Mouse (Mus musculus): ENCODE measurements at regions not wholly inside any gene's neighbourhood (a gene's known extent, or its start where the extent isn't known, plus 50 kb on each side); places are given as distances from the start of the nearest gene placed in this dataset.

DNA sequence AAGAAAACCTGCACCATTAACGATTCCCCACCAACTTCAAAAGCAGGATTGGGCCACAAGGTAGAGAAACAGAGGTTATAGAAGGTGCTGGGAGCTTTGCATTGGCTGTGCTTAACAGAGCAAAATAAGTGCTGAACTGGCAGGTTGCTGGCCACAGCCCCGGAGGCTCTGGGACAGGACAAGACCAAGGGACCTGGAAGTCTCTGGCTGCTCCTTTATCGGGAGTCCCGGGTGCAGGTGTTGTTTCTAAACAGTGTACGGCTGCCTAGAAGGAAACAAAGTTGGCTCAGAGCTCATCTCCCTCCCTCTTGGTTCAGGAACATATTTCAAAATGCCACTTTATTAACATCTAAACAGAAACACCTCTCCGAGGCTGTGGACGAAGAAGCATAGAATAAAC lies 2250.0 kb upstream of the Gm7489 start:
- Histone ChIP-seq H3K9me3 (replicated peaks; ENCODE audit: control insufficient read depth, insufficient read depth, low read length, poor library complexity, severe bottlenecking) (no peaks in the 10 kb centered on the region), H3K36me3 (ENCODE audit: control insufficient read depth, insufficient read depth, low read length, poor library complexity, severe bottlenecking) (no peaks in the 10 kb centered on the region), H3K4me1 (ENCODE audit: control insufficient read depth, insufficient read depth, low read length) (no peaks in the 10 kb centered on the region), H3K27me3 (ENCODE audit: control insufficient read depth, insufficient read depth, low read length, poor library complexity, severe bottlenecking) (0 out of 2 replicates have a peak, but pooled peaks cover 3% of the 10 kb centered on the region), H3K9ac (ENCODE audit: low read depth, poor library complexity, severe bottlenecking) (no peak overlapping the region), H3K27ac (ENCODE audit: insufficient read depth, low read length) (no peak overlapping the region), H3K4me3 (ENCODE audit: low read depth, low read length) (no peak overlapping the region)
- TF ChIP-seq EP300 (IDR thresholded peaks at IDR 0.05; ENCODE audit: insufficient read depth, low read depth, low read length) (no peak), CTCF (IDR thresholded peaks at IDR 0.05; ENCODE audit: low read depth, low read length) (no peak), POLR2A (IDR thresholded peaks at IDR 0.05; ENCODE audit: insufficient read depth, low read length) (no peak)

DNA sequence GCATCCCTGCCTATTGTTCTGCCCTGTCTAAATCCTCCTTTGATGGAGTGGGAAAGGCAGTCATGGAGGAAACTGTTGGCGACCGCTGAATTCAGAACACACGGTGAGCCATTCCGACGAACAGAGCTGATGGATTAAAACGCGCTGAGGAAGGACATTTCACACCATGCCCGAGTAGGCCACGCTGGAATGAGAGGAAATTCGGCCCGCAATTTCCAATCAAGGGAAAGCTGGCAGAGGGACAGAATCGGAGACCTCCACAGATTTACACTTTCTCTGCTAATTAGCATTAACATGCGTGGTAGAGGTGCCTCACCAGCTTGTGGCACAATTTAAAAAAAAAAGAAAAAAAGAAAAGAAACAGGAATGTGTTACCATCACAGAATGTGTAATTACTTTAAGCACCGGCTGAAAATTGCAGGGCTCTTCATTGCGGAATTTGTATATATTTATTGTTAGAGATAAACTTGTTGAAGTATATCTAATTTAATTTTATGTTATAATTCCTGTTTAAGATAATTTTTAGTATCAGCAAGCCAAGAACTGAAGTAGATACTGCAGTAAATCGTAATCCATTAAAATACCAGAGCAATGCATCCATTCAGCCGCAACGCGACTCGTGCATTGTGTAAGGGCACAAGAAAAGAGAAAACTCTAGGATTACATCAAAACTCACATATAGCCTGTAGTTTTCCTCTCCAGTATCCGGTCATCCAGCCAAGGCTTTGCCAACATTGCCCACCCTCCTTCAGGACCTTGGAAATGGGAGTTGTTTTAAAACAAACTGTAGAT lies 2249.4 kb upstream of the Gm7489 start:
- H3K27ac ChIP-seq (ENCODE audit: insufficient read depth, low read length): no peak overlapping the region

DNA sequence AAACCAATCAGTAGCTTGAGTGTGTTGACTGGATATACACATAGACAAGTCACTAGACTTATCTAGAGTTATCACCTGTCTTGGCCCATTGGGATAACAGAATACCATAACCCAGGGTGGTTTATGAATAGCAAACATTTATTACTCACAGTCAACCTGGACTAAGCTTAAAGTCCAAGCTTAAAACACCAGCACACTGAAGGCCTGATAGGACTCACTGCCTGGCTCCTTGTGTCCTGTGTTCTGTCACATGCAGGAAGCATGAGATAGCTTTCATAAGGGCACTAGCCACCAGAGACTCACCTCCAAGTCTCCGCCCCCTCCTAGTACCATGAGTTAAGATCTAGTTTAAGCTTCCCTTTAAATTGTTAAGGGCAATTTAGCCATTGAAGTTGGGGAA lies 2247.1 kb upstream of the Gm7489 start:
- H3K9me3 ChIP-seq (replicated peaks; ENCODE audit: control insufficient read depth, insufficient read depth, low read length, poor library complexity, severe bottlenecking): no peaks in the 10 kb centered on the region
- no peak overlapping the region for H3K9ac ChIP-seq (ENCODE audit: low read depth, poor library complexity, severe bottlenecking)
- TF ChIP-seq CTCF (IDR thresholded peaks at IDR 0.05; ENCODE audit: low read depth, low read length) (no peak), POLR2A (IDR thresholded peaks at IDR 0.05; ENCODE audit: insufficient read depth, low read length) (no peak)
- no peaks in the 10 kb centered on the region for H3K36me3 ChIP-seq (ENCODE audit: control insufficient read depth, insufficient read depth, low read length, poor library complexity, severe bottlenecking)
- no peak overlapping the region for H3K4me3 ChIP-seq (ENCODE audit: low read depth, low read length)
- H3K27me3 ChIP-seq (ENCODE audit: control insufficient read depth, insufficient read depth, low read length, poor library complexity, severe bottlenecking): no peaks in the 10 kb centered on the region
- H3K27ac ChIP-seq (ENCODE audit: insufficient read depth, low read length): no peak overlapping the region
- no peaks in the 10 kb centered on the region for H3K4me1 ChIP-seq (ENCODE audit: control insufficient read depth, insufficient read depth, low read length)

More for the DNA sequence above, 2249.4 kb upstream of the Gm7489 start:
- H3K9ac ChIP-seq (ENCODE audit: low read depth, poor library complexity, severe bottlenecking): no peak overlapping the region
- H3K27me3 ChIP-seq (ENCODE audit: control insufficient read depth, insufficient read depth, low read length, poor library complexity, severe bottlenecking): 0 out of 2 replicates have a peak, but pooled peaks cover 1% of the 10 kb centered on the region
- no peaks in the 10 kb centered on the region for H3K9me3 ChIP-seq (replicated peaks; ENCODE audit: control insufficient read depth, insufficient read depth, low read length, poor library complexity, severe bottlenecking)
- H3K4me1 ChIP-seq (ENCODE audit: control insufficient read depth, insufficient read depth, low read length): no peaks in the 10 kb centered on the region
- no peaks in the 10 kb centered on the region for H3K36me3 ChIP-seq (ENCODE audit: control insufficient read depth, insufficient read depth, low read length, poor library complexity, severe bottlenecking)
- no peak for TF ChIP-seq POLR2A (IDR thresholded peaks at IDR 0.05; ENCODE audit: insufficient read depth, low read length)
- TF ChIP-seq EP300 (IDR thresholded peaks at IDR 0.05; ENCODE audit: insufficient read depth, low read depth, low read length): no peak
- TF ChIP-seq CTCF (IDR thresholded peaks at IDR 0.05; ENCODE audit: low read depth, low read length): no peak
- H3K4me3 ChIP-seq (ENCODE audit: low read depth, low read length): no peak overlapping the region

DNA sequence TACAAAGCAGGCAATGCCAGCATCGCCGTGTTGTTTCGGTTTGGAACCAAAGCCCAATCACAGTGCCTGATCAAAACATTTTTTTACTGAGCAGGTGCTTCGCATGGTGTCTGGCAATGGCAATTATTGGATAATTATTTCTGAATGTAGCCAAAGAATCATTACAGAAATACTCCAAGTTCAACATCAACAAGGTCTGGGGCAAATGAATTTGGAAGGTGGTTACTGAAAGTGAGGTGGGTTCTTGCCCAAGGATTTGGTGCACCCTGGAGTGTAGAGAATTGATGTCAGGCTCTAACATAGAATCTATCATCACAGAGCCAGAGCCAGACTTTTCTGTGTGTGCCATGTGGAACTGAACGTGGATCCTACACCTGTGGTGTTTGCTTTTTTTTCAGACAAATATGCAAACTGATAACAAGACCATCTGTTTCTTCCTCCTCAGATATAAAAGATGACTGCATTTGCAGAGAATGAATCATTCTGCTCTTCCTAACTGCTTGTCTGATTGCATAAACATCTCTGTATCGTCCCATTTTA lies 2240.9 kb upstream of the Gm7489 start:
- Histone ChIP-seq H3K4me3 (ENCODE audit: low read depth, low read length) (no peak overlapping the region), H3K27me3 (ENCODE audit: control insufficient read depth, insufficient read depth, low read length, poor library complexity, severe bottlenecking) (no peaks in the 10 kb centered on the region), H3K36me3 (ENCODE audit: control insufficient read depth, insufficient read depth, low read length, poor library complexity, severe bottlenecking) (no peaks in the 10 kb centered on the region), H3K27ac (ENCODE audit: insufficient read depth, low read length) (no peak overlapping the region), H3K9me3 (replicated peaks; ENCODE audit: control insufficient read depth, insufficient read depth, low read length, poor library complexity, severe bottlenecking) (no peaks in the 10 kb centered on the region), H3K4me1 (ENCODE audit: control insufficient read depth, insufficient read depth, low read length) (no peaks in the 10 kb centered on the region), H3K9ac (ENCODE audit: low read depth, poor library complexity, severe bottlenecking) (no peak overlapping the region)
- TF ChIP-seq EP300 (IDR thresholded peaks at IDR 0.05; ENCODE audit: insufficient read depth, low read depth, low read length): no peak
- TF ChIP-seq POLR2A (IDR thresholded peaks at IDR 0.05; ENCODE audit: insufficient read depth, low read length): no peak
- no peak for TF ChIP-seq CTCF (IDR thresholded peaks at IDR 0.05; ENCODE audit: low read depth, low read length)

DNA sequence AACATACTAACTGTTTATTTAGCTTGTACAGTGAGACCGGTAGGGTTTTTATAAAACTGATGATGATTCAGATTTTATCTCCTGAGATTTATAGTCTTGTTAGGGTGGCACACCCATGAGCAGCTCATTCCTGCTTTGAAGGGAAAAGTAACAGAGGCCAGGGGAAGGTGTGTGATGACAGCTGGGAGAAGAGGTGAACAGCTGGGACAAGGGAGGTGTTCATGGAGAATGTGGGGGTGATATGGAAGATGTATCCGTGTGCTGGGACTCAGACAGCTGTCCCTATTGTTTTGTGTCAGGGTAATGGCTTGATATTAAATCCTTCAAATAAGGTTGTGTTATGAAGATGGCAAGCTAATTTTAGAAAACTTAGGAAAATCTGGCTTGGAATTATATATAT lies 2238.4 kb upstream of the Gm7489 start:
- no peak overlapping the region for H3K27ac ChIP-seq (ENCODE audit: insufficient read depth, low read length)
- TF ChIP-seq EP300 (IDR thresholded peaks at IDR 0.05; ENCODE audit: insufficient read depth, low read depth, low read length) (no peak), POLR2A (IDR thresholded peaks at IDR 0.05; ENCODE audit: insufficient read depth, low read length) (no peak), CTCF (IDR thresholded peaks at IDR 0.05; ENCODE audit: low read depth, low read length) (no peak)
- H3K27me3 ChIP-seq (ENCODE audit: control insufficient read depth, insufficient read depth, low read length, poor library complexity, severe bottlenecking): no peaks in the 10 kb centered on the region
- no peaks in the 10 kb centered on the region for H3K4me1 ChIP-seq (ENCODE audit: control insufficient read depth, insufficient read depth, low read length)
- H3K9ac ChIP-seq (ENCODE audit: low read depth, poor library complexity, severe bottlenecking): no peak overlapping the region
- H3K4me3 ChIP-seq (ENCODE audit: low read depth, low read length): no peak overlapping the region
- H3K9me3 ChIP-seq (replicated peaks; ENCODE audit: control insufficient read depth, insufficient read depth, low read length, poor library complexity, severe bottlenecking): no peaks in the 10 kb centered on the region
- H3K36me3 ChIP-seq (ENCODE audit: control insufficient read depth, insufficient read depth, low read length, poor library complexity, severe bottlenecking): no peaks in the 10 kb centered on the region

DNA sequence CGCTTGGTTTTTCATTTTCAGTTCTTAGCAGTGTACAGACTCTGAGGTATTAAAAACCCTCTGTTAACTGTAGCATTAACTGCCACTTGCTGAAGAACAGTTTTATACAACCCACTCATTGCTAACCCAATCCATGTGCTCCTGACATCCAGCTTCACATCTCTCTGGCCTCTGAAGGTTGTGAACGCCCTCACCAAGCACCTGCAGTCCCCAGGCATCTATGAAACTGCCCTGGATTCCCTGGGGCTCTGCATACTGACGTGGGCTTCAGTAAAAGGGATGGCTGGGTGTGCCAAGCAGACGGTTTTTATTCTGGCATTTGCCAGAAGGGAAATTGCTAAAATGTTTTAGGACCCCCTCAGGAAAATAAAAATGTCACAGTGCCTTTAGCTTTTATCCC lies 2232.2 kb upstream of the Gm7489 start:
- H3K36me3 ChIP-seq (ENCODE audit: control insufficient read depth, insufficient read depth, low read length, poor library complexity, severe bottlenecking): no peaks in the 10 kb centered on the region
- TF ChIP-seq EP300 (IDR thresholded peaks at IDR 0.05; ENCODE audit: insufficient read depth, low read depth, low read length): no peak
- no peak for TF ChIP-seq CTCF (IDR thresholded peaks at IDR 0.05; ENCODE audit: low read depth, low read length)
- TF ChIP-seq POLR2A (IDR thresholded peaks at IDR 0.05; ENCODE audit: insufficient read depth, low read length): no peak
- H3K27me3 ChIP-seq (ENCODE audit: control insufficient read depth, insufficient read depth, low read length, poor library complexity, severe bottlenecking): no peaks in the 10 kb centered on the region
- peaks cover 2% of the 10 kb centered on the region; the same call in 1 of the 2 replicates for H3K9me3 ChIP-seq (replicated peaks; ENCODE audit: control insufficient read depth, insufficient read depth, low read length, poor library complexity, severe bottlenecking)
- H3K4me1 ChIP-seq (ENCODE audit: control insufficient read depth, insufficient read depth, low read length): no peaks in the 10 kb centered on the region
- H3K27ac ChIP-seq (ENCODE audit: insufficient read depth, low read length): no peak overlapping the region
- no peak overlapping the region for H3K9ac ChIP-seq (ENCODE audit: low read depth, poor library complexity, severe bottlenecking)
- H3K4me3 ChIP-seq (ENCODE audit: low read depth, low read length): no peak overlapping the region

Measured in ES-Bruce4 (cell line).